Mouse (Mus musculus) brain, embryonic 14.5 days (tissue): ENCODE measurements at regions not wholly inside any gene's neighbourhood (a gene's known extent, or its start where the extent isn't known, plus 50 kb on each side); places are given as distances from the start of the nearest gene placed in this dataset.

Experiments
- CTCF ChIP-seq: fragments of 200-500 bp; IDR thresholded peaks from 2 replicates; pipeline ENCODE4 v1.5.1; 2012; ENCODE audit warnings: inconsistent platforms, mild to moderate bottlenecking, moderate library complexity, borderline replicate concordance; ENCODE audit not compliant: insufficient read depth, insufficient read length; ENCODE audit errors: extremely low read depth
- POLR2A ChIP-seq: fragments of 200-500 bp; IDR thresholded peaks from 2 replicates; pipeline ENCODE4 v1.6.1; 2012; ENCODE audit warnings: mild to moderate bottlenecking, inconsistent platforms, borderline replicate concordance; ENCODE audit not compliant: poor library complexity, insufficient read depth, insufficient read length, severe bottlenecking; ENCODE audit errors: extremely low read depth

DNA sequence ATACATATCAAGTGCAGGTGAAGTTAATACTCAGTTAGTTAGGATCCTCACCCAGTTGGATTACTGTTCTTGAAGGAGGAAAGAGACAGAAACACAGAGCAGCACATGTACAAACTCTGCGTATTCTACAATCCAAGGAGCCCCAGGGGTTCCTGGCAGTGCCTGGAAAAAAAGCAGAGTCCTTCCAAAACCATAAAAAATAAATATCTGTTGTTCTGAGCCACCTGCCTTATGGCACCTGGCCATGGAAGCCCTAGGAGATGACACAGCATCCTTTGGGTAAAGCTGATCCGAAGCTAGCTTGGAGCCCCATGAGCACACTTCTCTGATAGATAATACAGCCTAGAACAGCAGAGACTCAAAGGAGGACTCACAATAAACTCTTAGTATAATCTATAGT lies 159.9 kb upstream of the Cdyl start:
- TF ChIP-seq CTCF = no peak
- no peak for TF ChIP-seq POLR2A
